Mouse (Mus musculus) brain, embryonic 14.5 days (tissue): Measurements from ENCODE around the gene Fnbp1l.

ENCODE experiments used
- CTCF ChIP-seq: fragments of 200-500 bp; IDR thresholded peaks from 2 replicates; pipeline ENCODE4 v1.5.1; 2012; ENCODE audit warnings: inconsistent platforms, mild to moderate bottlenecking, moderate library complexity, borderline replicate concordance; ENCODE audit not compliant: insufficient read depth, insufficient read length; ENCODE audit errors: extremely low read depth
- POLR2A ChIP-seq: fragments of 200-500 bp; IDR thresholded peaks from 2 replicates; pipeline ENCODE4 v1.6.1; 2012; ENCODE audit warnings: mild to moderate bottlenecking, inconsistent platforms, borderline replicate concordance; ENCODE audit not compliant: poor library complexity, insufficient read depth, insufficient read length, severe bottlenecking; ENCODE audit errors: extremely low read depth

DNA sequence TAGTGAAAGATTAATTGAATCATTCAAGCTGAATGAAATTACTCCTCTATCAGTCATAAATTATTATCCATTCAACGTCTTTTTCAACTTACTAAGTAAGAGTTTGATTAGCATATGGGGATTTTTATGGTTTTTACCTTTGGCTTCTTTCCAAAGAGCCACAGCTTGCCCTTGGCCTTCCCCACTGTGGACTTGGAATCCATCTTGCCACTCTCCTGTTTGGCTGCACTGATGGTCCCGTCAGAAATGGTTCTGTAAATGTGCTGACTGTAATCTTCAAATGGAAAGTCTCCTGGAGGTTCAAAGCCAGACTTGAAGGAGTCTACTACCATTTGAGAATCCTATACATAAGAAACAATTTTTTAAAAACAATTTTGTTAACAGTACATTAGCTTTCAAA lies 61.7 kb downstream of the Fnbp1l start:
- TF ChIP-seq CTCF (no peak), POLR2A (no peak)
